Mouse (Mus musculus) hindbrain, postnatal 0 days (tissue): ENCODE data around the gene Ppil3. TPM values are rescaled to one million over a fixed set of nuclear protein-coding genes. Genes with fewer than 3 reads are reported as not detected.

ENCODE experiments used
- ATAC-seq: fragments of 200-750 bp; cut with Nextera tagmentation; 2 replicates; pipeline ENCODE4 v1.8.0; 2017; ENCODE audit warnings: mild to moderate bottlenecking, moderate TSS enrichment, moderate library complexity
- DNase-seq: peaks from one replicate; pipeline ENCODE4 v3.0.0-alpha.2; 2015; ENCODE audit warnings: low spot score
- H3K27ac ChIP-seq: fragments of 300-500 bp; sonication (generic); 2 replicates; pipeline ENCODE4 v1.5.1; 2014; ENCODE audit warnings: mild to moderate bottlenecking
- H3K27me3 ChIP-seq: fragments of 300-500 bp; sonication (generic); 2 replicates; pipeline ENCODE4 v1.6.1; 2014; ENCODE audit warnings: low read length, mixed read lengths; ENCODE audit not compliant: insufficient read depth
- H3K36me3 ChIP-seq: fragments of 300-500 bp; sonication (generic); 2 replicates; pipeline ENCODE4 v1.6.1; 2014; ENCODE audit warnings: low read length, mixed read lengths; ENCODE audit not compliant: insufficient read depth
- H3K4me1 ChIP-seq: fragments of 300-500 bp; sonication (generic); 2 replicates; pipeline ENCODE4 v1.6.1; 2014; ENCODE audit warnings: antibody characterized with exemption, low read length, mixed read lengths; ENCODE audit not compliant: insufficient read depth
- H3K4me2 ChIP-seq: fragments of 300-500 bp; sonication (generic); 2 replicates; pipeline ENCODE4 v1.6.1; 2014; ENCODE audit warnings: low read depth, mild to moderate bottlenecking, low read length, moderate library complexity, mixed read lengths
- H3K4me3 ChIP-seq: fragments of 300-500 bp; sonication (generic); 2 replicates; pipeline ENCODE4 v1.5.1; 2014; ENCODE audit warnings: low read length
- H3K9ac ChIP-seq: fragments of 300-500 bp; sonication (generic); replicated peaks from 2 replicates; pipeline ENCODE4 v1.6.1; 2014; ENCODE audit warnings: mild to moderate bottlenecking, low read length, moderate library complexity, mixed read lengths
- H3K9me3 ChIP-seq: fragments of 300-500 bp; sonication (generic); 2 replicates; pipeline ENCODE4 v1.6.1; 2016; ENCODE audit warnings: low read length, mixed read lengths
- CTCF ChIP-seq: IDR thresholded peaks from 2 replicates; pipeline ENCODE4 v1.5.1; 2016; ENCODE audit warnings: antibody characterized with exemption, control low read depth, low read depth
- WGBS: fragments of 180-500 bp; shearing (Covaris S2); extraction: QIAGEN DNeasy Blood & Tissue Kit; methylation state at CpG from one replicate; pipeline ENCODE4 v1.1.7; 2014; 5-methylcytosine and 5-hydroxymethylcytosine counted together
- polyA plus RNA-seq: library from polyadenylated mRNA; unstranded; fragments of >200 nt; fragmentation: Nextera tagmentation; extraction: Ambion mirVana; gene quantifications from 2 replicates; pipeline ENCODE4 v1.2.1, GENCODE M21; 2015
- total RNA-seq: library from RNA; depleted of rRNA; stranded (reverse); fragments of >200 nt; gene quantifications from 2 replicates; pipeline ENCODE4 v1.2.3, GENCODE M21; 2014; rRNA removed

The Ppil3 gene
- total RNA-seq (19.4 and 26.4 TPM in 2 replicates), polyA plus RNA-seq (45.9 and 51.4 TPM in 2 replicates)

DNA sequence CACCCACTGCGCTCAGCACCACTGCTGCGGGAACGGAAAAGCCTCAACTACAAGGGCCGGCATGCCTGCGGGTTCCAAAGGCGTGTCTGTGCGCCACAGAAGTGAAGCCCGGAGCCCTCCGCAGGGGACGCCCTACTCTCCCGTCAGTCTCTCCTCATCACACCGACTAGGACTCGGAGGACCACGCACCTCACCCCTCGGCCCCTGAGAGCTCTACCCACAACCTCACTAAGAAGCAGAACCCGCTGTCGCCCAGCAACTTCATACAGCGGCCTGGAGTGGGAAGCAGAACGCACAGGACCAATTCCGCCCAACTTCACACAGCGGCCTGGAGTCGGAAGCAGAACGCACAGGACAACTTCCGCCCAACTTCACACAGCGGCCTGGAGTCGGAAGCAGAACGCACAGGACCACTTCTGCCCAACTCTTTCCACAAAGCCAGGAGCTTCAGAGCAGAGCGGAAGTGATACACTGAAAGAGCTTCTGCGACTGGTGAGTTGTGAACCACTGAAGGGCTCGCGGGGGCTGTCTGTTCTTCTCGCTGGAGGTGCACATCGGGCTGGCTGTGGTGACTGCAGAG lies at the start of gene Ppil3, which contains the start of gene Nif3l1:
Gene Ppil3 (minus strand): TSS at position 344 of the 580 bp plus-strand sequence.
Gene Nif3l1 (plus strand): TSS at position 9 of the 580 bp plus-strand sequence.
- ATAC-seq = peak; percentile 99
- TF ChIP-seq CTCF = peak; percentile 46; the same call in 1 of the 2 replicates
- no peaks in the 10 kb centered on the region for H3K27me3 ChIP-seq
- peak within 1 kb of the TSS; percentile 65 for H3K4me3 ChIP-seq
- H3K27ac ChIP-seq = peak within 1 kb of the TSS; percentile 91
- H3K9me3 ChIP-seq = no peaks in the 10 kb centered on the region
- H3K36me3 ChIP-seq = 0 out of 2 replicates have a peak, but pooled peaks cover 3% of the 10 kb centered on the region
- H3K4me1 ChIP-seq = peaks cover 6% of the 10 kb centered on the region; the same call in 1 of the 2 replicates
- H3K9ac ChIP-seq = peak within 1 kb of the TSS; percentile 75
- H3K4me2 ChIP-seq = peak within 1 kb of the TSS; percentile 62
- DNase-seq = peak; percentile 95
- under 1% methylated on average over 33 of the region's 33 CpGs for WGBS

DNA sequence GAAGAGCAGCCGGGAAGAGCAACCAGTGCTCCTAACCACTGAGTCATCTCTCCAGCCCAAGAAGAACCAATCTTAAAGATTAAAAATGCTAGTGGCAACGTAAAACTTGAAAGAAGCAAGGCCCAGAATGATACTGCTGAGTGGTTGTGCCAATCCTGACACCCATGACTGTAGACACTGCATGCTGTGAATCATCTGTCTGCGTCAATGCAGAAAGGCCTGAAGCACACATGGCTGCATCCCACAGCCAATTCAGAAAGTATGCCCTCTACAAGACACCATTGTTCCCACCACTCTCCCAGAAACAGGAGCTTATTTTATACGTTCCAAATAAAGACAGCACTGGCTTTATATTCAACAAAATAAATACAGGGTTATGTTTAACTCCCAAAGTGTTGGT lies 37.4 kb upstream of the Ppil3 start:
- H3K4me3 ChIP-seq = no peak overlapping the region
- H3K4me1 ChIP-seq = no peaks in the 10 kb centered on the region
- H3K27me3 ChIP-seq = no peaks in the 10 kb centered on the region
- H3K36me3 ChIP-seq = peaks cover 47% of the 10 kb centered on the region
- H3K9me3 ChIP-seq = no peaks in the 10 kb centered on the region
- H3K27ac ChIP-seq = no peak overlapping the region
- TF ChIP-seq CTCF = no peak
- H3K4me2 ChIP-seq = no peak overlapping the region
- no peak for DNase-seq
- no peak overlapping the region for H3K9ac ChIP-seq
- WGBS = 79% methylated on average over 4 of the region's 4 CpGs
- no peak for ATAC-seq

GRCm38 (mm10) chr1:58475662-58476061 lies 30.4 kb upstream of the Ppil3 start:
- DNase-seq (no peak), ATAC-seq (no peak)
- Histone ChIP-seq H3K4me1 (no peaks in the 10 kb centered on the region), H3K27ac (no peak overlapping the region), H3K9ac (no peak overlapping the region), H3K9me3 (no peaks in the 10 kb centered on the region), H3K4me3 (no peak overlapping the region), H3K4me2 (no peak overlapping the region), H3K27me3 (no peaks in the 10 kb centered on the region), H3K36me3 (peaks cover 52% of the 10 kb centered on the region)
- TF ChIP-seq CTCF = no peak
- 97% methylated on average over 8 of the region's 8 CpGs for WGBS

- no peak for ATAC-seq
- H3K9me3 ChIP-seq = no peaks in the 10 kb centered on the region
- H3K27ac ChIP-seq = no peak overlapping the region
- no peak overlapping the region for H3K4me2 ChIP-seq
- no peak overlapping the region for H3K9ac ChIP-seq
- TF ChIP-seq CTCF = no peak
- no peaks in the 10 kb centered on the region for H3K27me3 ChIP-seq
- 84% methylated on average over 4 of the region's 4 CpGs for WGBS
- H3K4me3 ChIP-seq = no peak overlapping the region
- H3K4me1 ChIP-seq = no peaks in the 10 kb centered on the region
- DNase-seq = no peak
- H3K36me3 ChIP-seq = peaks cover 56% of the 10 kb centered on the region
Observed at GRCm38 (mm10) chr1:58465561-58465960, 20.3 kb upstream of the Ppil3 start.

DNA sequence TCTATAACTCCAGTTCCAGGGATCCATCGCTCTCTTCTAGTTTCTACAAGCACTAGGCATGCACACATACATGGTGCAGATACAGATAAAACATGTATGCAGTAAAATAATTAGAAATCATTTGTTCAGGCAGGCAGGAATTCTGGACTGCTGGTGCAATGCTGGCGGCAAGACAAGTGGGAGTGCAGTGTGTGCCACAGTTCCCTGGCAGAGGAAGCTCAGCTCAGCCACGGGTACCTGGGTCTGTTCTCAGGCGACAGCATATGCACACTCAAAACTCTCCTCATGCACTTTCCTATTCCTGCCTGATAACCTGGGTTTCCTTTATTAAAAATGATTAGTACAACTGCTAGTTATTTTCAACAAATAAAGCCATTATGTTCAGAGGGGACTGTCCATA lies 19.8 kb upstream of the Ppil3 start:
- WGBS = 94% methylated on average over 4 of the region's 4 CpGs
- Histone ChIP-seq H3K27ac (no peak overlapping the region), H3K27me3 (no peaks in the 10 kb centered on the region), H3K4me3 (no peak overlapping the region), H3K4me1 (no peaks in the 10 kb centered on the region), H3K9me3 (no peaks in the 10 kb centered on the region), H3K36me3 (peaks cover 57% of the 10 kb centered on the region), H3K9ac (no peak overlapping the region), H3K4me2 (no peak overlapping the region)
- DNase-seq (no peak), ATAC-seq (no peak)
- no peak for TF ChIP-seq CTCF

- no peak overlapping the region for H3K27ac ChIP-seq
- no peaks in the 10 kb centered on the region for H3K9me3 ChIP-seq
- H3K4me3 ChIP-seq = no peak overlapping the region
- TF ChIP-seq CTCF = no peak
- H3K4me2 ChIP-seq = no peak overlapping the region
- ATAC-seq (no peak), DNase-seq (no peak)
- H3K4me1 ChIP-seq = no peaks in the 10 kb centered on the region
- WGBS = 86% methylated on average over 2 of the region's 2 CpGs
- H3K9ac ChIP-seq = no peak overlapping the region
- no peaks in the 10 kb centered on the region for H3K27me3 ChIP-seq
- peaks cover 50% of the 10 kb centered on the region for H3K36me3 ChIP-seq
Observed at GRCm38 (mm10) chr1:58463935-58464334, 18.6 kb upstream of the Ppil3 start.

- Histone ChIP-seq H3K27me3 (no peaks in the 10 kb centered on the region), H3K4me3 (no peak overlapping the region), H3K4me1 (no peaks in the 10 kb centered on the region), H3K4me2 (no peak overlapping the region), H3K9me3 (no peaks in the 10 kb centered on the region), H3K27ac (no peak overlapping the region), H3K9ac (no peak overlapping the region), H3K36me3 (peaks cover 59% of the 10 kb centered on the region)
- DNase-seq (no peak), ATAC-seq (no peak)
- 98% methylated on average over 3 of the region's 3 CpGs for WGBS
- TF ChIP-seq CTCF = no peak
Observed at GRCm38 (mm10) chr1:58460566-58460965, 15.3 kb upstream of the Ppil3 start.
